Mouse (Mus musculus) spleen, postnatal 14 days (tissue): ENCODE data around the gene Hoxa11.

Source experiments
- DNase-seq, 2 experiments: peaks; one replicate each; pipeline ENCODE4 v3.0.0; 2021 to 2022; ENCODE audit warnings: low spot score in 2 of 2

Hoxa11 gene

GRCm38 (mm10) chr6:52245757-52246142, at the start of gene Hoxa11:
Hoxa11 (minus strand) TSS chr6:52245810.
- DNase-seq = no peak

- DNase-seq = no peak
These were observed 49.0 kb upstream of the Hoxa11 start for GRCm38 (mm10) chr6:52294616-52295015.

- DNase-seq = no peak
These were observed 46.7 kb upstream of the Hoxa11 start for GRCm38 (mm10) chr6:52292328-52292727.

- DNase-seq = no peak
These were observed 45.6 kb upstream of the Hoxa11 start for GRCm38 (mm10) chr6:52291021-52291860.

- DNase-seq = no peak
These were observed 44.6 kb upstream of the Hoxa11 start for GRCm38 (mm10) chr6:52290186-52290585.

- no peak for DNase-seq
These were observed 38.3 kb upstream of the Hoxa11 start for GRCm38 (mm10) chr6:52283896-52284295.

GRCm38 (mm10) chr6:52281084-52281483, 35.5 kb upstream of the Hoxa11 start:
- no peak for DNase-seq

- DNase-seq = no peak
These were observed 31.3 kb upstream of the Hoxa11 start for GRCm38 (mm10) chr6:52276920-52277319.

- no peak for DNase-seq
These were observed 30.8 kb upstream of the Hoxa11 start for GRCm38 (mm10) chr6:52276382-52276781.

- DNase-seq = no peak
These were observed 30.1 kb upstream of the Hoxa11 start for GRCm38 (mm10) chr6:52275563-52276280.

- DNase-seq = no peak
These were observed 29.0 kb upstream of the Hoxa11 start for GRCm38 (mm10) chr6:52274576-52274975.

- no peak for DNase-seq
These were observed 28.2 kb upstream of the Hoxa11 start for GRCm38 (mm10) chr6:52273656-52274280.

- DNase-seq = no peak
These were observed 27.4 kb upstream of the Hoxa11 start for GRCm38 (mm10) chr6:52272766-52273655.

GRCm38 (mm10) chr6:52270494-52271480, 25.2 kb upstream of the Hoxa11 start:
- DNase-seq = no peak

- DNase-seq = no peak
These were observed 23.1 kb upstream of the Hoxa11 start for GRCm38 (mm10) chr6:52268756-52269155.

GRCm38 (mm10) chr6:52268341-52268740, 22.7 kb upstream of the Hoxa11 start:
- no peak for DNase-seq

GRCm38 (mm10) chr6:52267691-52268090, 22.1 kb upstream of the Hoxa11 start:
- no peak for DNase-seq

- no peak for DNase-seq
These were observed 21.6 kb upstream of the Hoxa11 start for GRCm38 (mm10) chr6:52267221-52267620.

GRCm38 (mm10) chr6:52266666-52266985, 21.0 kb upstream of the Hoxa11 start:
- DNase-seq = no peak

GRCm38 (mm10) chr6:52265913-52266665, 20.5 kb upstream of the Hoxa11 start:
- DNase-seq = no peak
